Mouse (Mus musculus) intestine, postnatal 0 days (tissue): ENCODE data around the gene Ndufs3. TPM values are rescaled to one million over a fixed set of nuclear protein-coding genes. Genes with fewer than 3 reads are reported as not detected.

Experiments used
- ATAC-seq: fragments of 200-750 bp; cut with Nextera tagmentation; 2 replicates; pipeline ENCODE4 v1.8.0; 2017; ENCODE audit warnings: mild to moderate bottlenecking, moderate TSS enrichment, moderate library complexity
- H3K27ac ChIP-seq: fragments of 300-500 bp; sonication (generic); 2 replicates; pipeline ENCODE4 v1.5.1; 2014; ENCODE audit warnings: mild to moderate bottlenecking, low read depth, low read length, moderate library complexity
- H3K27me3 ChIP-seq: fragments of 300-500 bp; sonication (generic); replicated peaks from 2 replicates; pipeline ENCODE4 v1.6.1; 2014; ENCODE audit warnings: low read length, mixed read lengths; ENCODE audit not compliant: control insufficient read depth, insufficient read depth
- H3K36me3 ChIP-seq: fragments of 300-500 bp; sonication (generic); 2 replicates; pipeline ENCODE4 v1.6.1; 2014; ENCODE audit warnings: mild to moderate bottlenecking, moderate library complexity; ENCODE audit not compliant: control insufficient read depth, insufficient read depth
- H3K4me1 ChIP-seq: fragments of 300-500 bp; sonication (generic); replicated peaks from 2 replicates; pipeline ENCODE4 v1.6.1; 2014; ENCODE audit warnings: antibody characterized with exemption, low read length, mixed read lengths; ENCODE audit not compliant: control insufficient read depth, insufficient read depth
- H3K4me2 ChIP-seq: fragments of 300-500 bp; sonication (generic); replicated peaks from 2 replicates; pipeline ENCODE4 v1.6.1; 2014; ENCODE audit warnings: low read depth, mild to moderate bottlenecking, moderate library complexity
- H3K4me3 ChIP-seq: fragments of 300-500 bp; sonication (generic); 2 replicates; pipeline ENCODE4 v1.5.1; 2014; ENCODE audit warnings: low read depth, low read length
- H3K9ac ChIP-seq: fragments of 300-500 bp; sonication (generic); 2 replicates; pipeline ENCODE4 v1.6.1; 2014; ENCODE audit warnings: mild to moderate bottlenecking, low read depth, low read length
- H3K9me3 ChIP-seq: fragments of 300-500 bp; sonication (generic); 2 replicates; pipeline ENCODE4 v1.6.1; 2016; ENCODE audit warnings: mixed run types; ENCODE audit not compliant: control insufficient read depth
- CTCF ChIP-seq: sonication (generic); IDR thresholded peaks from 2 replicates; pipeline ENCODE4 v1.5.1; 2016; ENCODE audit warnings: low read depth, mild to moderate bottlenecking, control low read depth, antibody characterized with exemption, moderate library complexity
- WGBS: fragments of 180-500 bp; shearing (Covaris S2); extraction: QIAGEN DNeasy Blood & Tissue Kit; methylation state at CpG from one replicate; pipeline ENCODE4 v1.1.7; 2014; 5-methylcytosine and 5-hydroxymethylcytosine counted together
- polyA plus RNA-seq: library from polyadenylated mRNA; unstranded; fragments of >200 nt; fragmentation: Nextera tagmentation; extraction: Ambion mirVana; gene quantifications from 2 replicates; pipeline ENCODE4 v1.2.1, GENCODE M21; 2015

Ndufs3 gene
- polyA plus RNA-seq, 1 experiment from 2014 or later: 280 TPM

DNA sequence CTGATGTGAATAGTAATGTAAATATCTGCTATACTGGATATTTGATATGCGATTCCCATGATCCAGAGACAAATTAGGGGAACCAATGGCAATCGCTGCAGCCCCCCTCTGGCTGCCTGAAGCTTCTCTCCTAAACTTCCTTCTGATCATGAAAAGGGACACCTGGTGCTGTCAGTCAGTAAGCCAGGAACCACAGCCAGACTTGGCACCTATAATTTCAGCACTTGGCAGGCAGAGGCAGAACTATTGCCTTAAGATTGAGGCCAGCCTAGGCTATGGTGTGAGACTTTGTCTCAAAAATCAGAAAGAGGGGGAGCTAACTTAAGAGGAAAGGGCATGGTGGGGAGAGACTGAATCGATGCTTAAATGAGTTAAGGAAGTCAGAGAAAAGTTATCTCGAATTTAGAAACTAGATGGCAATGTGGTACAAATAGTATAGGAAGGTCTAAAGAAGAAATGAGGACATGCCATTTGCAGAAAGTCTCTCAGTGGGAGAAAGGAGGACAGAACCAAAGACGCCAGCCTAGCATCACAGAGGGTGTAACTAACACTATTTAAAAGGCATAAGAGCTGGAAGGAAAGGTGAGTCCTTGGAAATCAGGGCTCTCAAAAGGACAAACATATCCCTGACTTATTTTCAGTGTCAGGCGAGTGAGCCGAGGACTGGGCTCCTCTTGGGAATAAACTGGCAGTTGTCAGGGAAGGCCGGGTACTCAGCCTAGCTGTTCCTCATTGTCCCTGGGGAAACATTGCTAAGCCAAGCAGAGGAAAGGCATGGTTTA, 33.3 kb downstream of the Ndufs3 start:
- ATAC-seq: no peak
- 0 out of 2 replicates have a peak, but pooled peaks cover 7% of the 10 kb centered on the region for H3K36me3 ChIP-seq
- no peaks in the 10 kb centered on the region for H3K9me3 ChIP-seq
- no peaks in the 10 kb centered on the region for H3K4me1 ChIP-seq
- WGBS: 64% methylated on average over 8 of the region's 8 CpGs
- H3K4me2 ChIP-seq: no peak overlapping the region
- no peak overlapping the region for H3K4me3 ChIP-seq
- TF ChIP-seq CTCF: no peak
- no peaks in the 10 kb centered on the region for H3K27me3 ChIP-seq
- H3K9ac ChIP-seq: no peak overlapping the region
- H3K27ac ChIP-seq: no peak overlapping the region

- Histone ChIP-seq H3K27me3 (no peaks in the 10 kb centered on the region), H3K4me1 (no peaks in the 10 kb centered on the region), H3K9ac (no peak overlapping the region), H3K9me3 (no peaks in the 10 kb centered on the region), H3K36me3 (peaks cover 19% of the 10 kb centered on the region), H3K4me2 (no peak overlapping the region), H3K27ac (no peak overlapping the region), H3K4me3 (no peak overlapping the region)
- 15% methylated on average over 4 of the region's 4 CpGs for WGBS
- TF ChIP-seq CTCF: no peak
- peak; percentile 19; the same call in 1 of the 2 replicates for ATAC-seq
These were observed 34.5 kb downstream of the Ndufs3 start for GRCm38 (mm10) chr2:90870136-90870601.

DNA sequence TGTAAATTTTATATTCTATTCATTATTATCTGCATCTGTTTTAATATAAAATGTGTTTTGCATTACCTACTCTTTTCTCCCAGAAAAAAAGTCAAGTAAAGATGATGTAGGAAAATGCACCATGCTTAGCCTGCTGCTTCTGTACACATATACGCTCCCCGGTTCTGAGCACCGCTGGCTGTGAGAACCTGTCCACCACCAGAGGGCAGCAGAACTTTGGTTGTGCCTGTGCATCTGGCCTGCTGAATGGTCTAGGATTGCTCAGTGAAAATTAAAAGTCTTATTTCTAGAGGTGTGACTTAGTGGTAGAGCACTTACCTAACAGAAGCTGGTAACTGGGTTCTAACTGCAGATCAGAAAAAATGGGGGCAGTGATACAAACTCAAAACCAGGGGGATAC, 38.1 kb downstream of the Ndufs3 start:
- Histone ChIP-seq H3K4me3 (no peak overlapping the region), H3K9me3 (no peaks in the 10 kb centered on the region), H3K36me3 (peaks cover 52% of the 10 kb centered on the region), H3K27ac (no peak overlapping the region), H3K4me1 (no peaks in the 10 kb centered on the region), H3K27me3 (no peaks in the 10 kb centered on the region), H3K4me2 (no peak overlapping the region), H3K9ac (no peak overlapping the region)
- WGBS: 17% methylated on average over 3 of the region's 3 CpGs
- ATAC-seq: peak; percentile 75
- TF ChIP-seq CTCF: peak; percentile 94

DNA sequence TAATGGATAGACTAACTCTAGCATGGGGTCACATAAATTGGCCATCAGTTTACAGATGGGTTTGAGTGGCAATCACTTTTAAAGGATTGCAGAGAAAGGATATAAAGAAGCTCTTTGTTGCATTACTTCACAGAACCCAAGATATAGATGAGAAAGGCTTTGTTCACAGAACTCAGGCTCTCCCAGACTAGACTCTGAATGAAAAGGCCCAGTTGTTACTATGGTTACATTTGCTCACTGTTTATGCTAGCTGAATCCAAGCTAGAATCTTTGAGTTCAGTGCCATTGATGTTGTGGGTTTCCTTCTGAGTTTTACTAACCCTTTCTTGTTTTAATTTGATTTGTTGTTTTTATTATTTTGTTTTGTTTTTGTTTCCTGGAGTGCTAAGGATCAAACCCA, 40.4 kb downstream of the Ndufs3 start:
- Histone ChIP-seq H3K27me3 (no peaks in the 10 kb centered on the region), H3K27ac (no peak overlapping the region), H3K4me2 (no peak overlapping the region), H3K9me3 (no peaks in the 10 kb centered on the region), H3K4me3 (no peak overlapping the region), H3K4me1 (no peaks in the 10 kb centered on the region), H3K9ac (no peak overlapping the region), H3K36me3 (peaks cover 70% of the 10 kb centered on the region)
- no peak for TF ChIP-seq CTCF
- no peak for ATAC-seq

- 98% methylated on average over 2 of the region's 2 CpGs for WGBS
- TF ChIP-seq CTCF: no peak
- Histone ChIP-seq H3K4me2 (no peak overlapping the region), H3K27me3 (no peaks in the 10 kb centered on the region), H3K4me1 (no peaks in the 10 kb centered on the region), H3K36me3 (peaks cover 78% of the 10 kb centered on the region), H3K9ac (no peak overlapping the region), H3K4me3 (no peak overlapping the region), H3K27ac (no peak overlapping the region; the same call in 1 of the 2 replicates), H3K9me3 (no peaks in the 10 kb centered on the region)
- ATAC-seq: no peak
These were observed 43.1 kb downstream of the Ndufs3 start for GRCm38 (mm10) chr2:90861486-90861885.

DNA sequence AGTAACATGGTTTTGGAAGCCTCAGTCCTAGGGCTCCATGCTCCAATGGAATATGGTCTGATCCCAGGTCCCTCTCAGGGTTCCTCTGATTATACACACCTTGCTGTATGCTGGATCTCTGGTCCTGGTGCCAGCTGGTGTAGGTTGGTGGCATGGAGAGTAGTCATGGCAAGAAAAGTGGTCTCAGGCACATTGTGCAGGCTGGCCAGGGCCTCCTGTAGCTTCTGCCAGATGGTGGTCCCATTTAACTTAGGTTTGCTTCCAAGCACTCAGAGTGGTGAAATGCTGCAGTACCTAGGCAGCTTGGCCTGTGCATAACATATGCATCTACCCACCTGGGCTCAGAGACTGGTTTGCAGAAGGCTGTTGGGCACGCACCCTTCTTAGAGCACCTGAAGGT, 54.2 kb downstream of the Ndufs3 start:
- H3K9me3 ChIP-seq: no peaks in the 10 kb centered on the region
- no peak overlapping the region for H3K9ac ChIP-seq
- H3K4me1 ChIP-seq: peaks cover 9% of the 10 kb centered on the region; the same call in 1 of the 2 replicates
- peaks cover 43% of the 10 kb centered on the region for H3K36me3 ChIP-seq
- H3K27me3 ChIP-seq: no peaks in the 10 kb centered on the region
- no peak overlapping the region for H3K4me2 ChIP-seq
- no peak overlapping the region for H3K4me3 ChIP-seq
- ATAC-seq: no peak
- 100% methylated on average over 1 of the region's 1 CpGs for WGBS
- H3K27ac ChIP-seq: no peak overlapping the region
- TF ChIP-seq CTCF: no peak
